Mouse (Mus musculus) forebrain, postnatal 0 days (tissue): ENCODE measurements around the gene Zfp869. TPM values are rescaled to one million over a fixed set of nuclear protein-coding genes. Genes with fewer than 3 reads are reported as not detected.
"Not testable (repeated sequence)": the region's sequence is repeated elsewhere in the genome, so short reads cannot be mapped to it uniquely, and the experiment has no call there.

Experiments
- ATAC-seq: fragments of 200-750 bp; cut with Nextera tagmentation; 2 replicates; pipeline ENCODE4 v1.8.0; 2017; ENCODE audit warnings: mild to moderate bottlenecking, moderate library complexity
- DNase-seq: peaks from one replicate; pipeline ENCODE4 v3.0.0-alpha.2; 2015
- H3K27ac ChIP-seq: fragments of 300-500 bp; sonication (generic); 2 replicates; pipeline ENCODE4 v1.5.1; 2014; ENCODE audit warnings: low read depth, mild to moderate bottlenecking, antibody characterized with exemption, low read length, moderate library complexity, mixed read lengths
- H3K27me3 ChIP-seq: fragments of 300-500 bp; sonication (generic); 2 replicates; pipeline ENCODE4 v1.6.1; 2014; ENCODE audit warnings: mild to moderate bottlenecking, low read length, mixed read lengths; ENCODE audit not compliant: insufficient read depth
- H3K36me3 ChIP-seq: fragments of 300-500 bp; sonication (generic); 2 replicates; pipeline ENCODE4 v1.6.1; 2014; ENCODE audit warnings: mild to moderate bottlenecking, moderate library complexity; ENCODE audit not compliant: insufficient read depth
- H3K4me1 ChIP-seq: fragments of 300-500 bp; sonication (generic); 2 replicates; pipeline ENCODE4 v1.6.1; 2014; ENCODE audit warnings: antibody characterized with exemption; ENCODE audit not compliant: insufficient read depth
- H3K4me2 ChIP-seq: fragments of 300-500 bp; sonication (generic); 2 replicates; pipeline ENCODE4 v1.6.1; 2014; ENCODE audit warnings: low read depth, mild to moderate bottlenecking, moderate library complexity
- H3K4me3 ChIP-seq: fragments of 300-500 bp; sonication (generic); 2 replicates; pipeline ENCODE4 v1.5.1; 2014; ENCODE audit warnings: low read depth, low read length, mixed read lengths
- H3K9ac ChIP-seq: fragments of 300-500 bp; sonication (generic); 2 replicates; pipeline ENCODE4 v1.6.1; 2014; ENCODE audit warnings: mild to moderate bottlenecking
- H3K9me3 ChIP-seq: fragments of 300-500 bp; sonication (generic); 2 replicates; pipeline ENCODE4 v1.6.1; 2016; ENCODE audit warnings: low read length
- CTCF ChIP-seq: sonication (generic); IDR thresholded peaks from 2 replicates; pipeline ENCODE4 v1.5.1; 2016; ENCODE audit warnings: antibody characterized with exemption, control low read depth, low read depth
- WGBS: fragments of 180-500 bp; shearing (Covaris S2); extraction: QIAGEN DNeasy Blood & Tissue Kit; methylation state at CpG from one replicate; pipeline ENCODE4 v1.1.7; 2014; 5-methylcytosine and 5-hydroxymethylcytosine counted together
- polyA plus RNA-seq: library from polyadenylated mRNA; unstranded; fragments of >200 nt; fragmentation: Nextera tagmentation; extraction: Ambion mirVana; gene quantifications from 2 replicates; pipeline ENCODE4 v1.2.1, GENCODE M21; 2015
- total RNA-seq: library from RNA; depleted of rRNA; stranded (reverse); fragments of >200 nt; gene quantifications from 2 replicates; pipeline ENCODE4 v1.2.3, GENCODE M21; 2014; rRNA removed

Zfp869 gene
- total RNA-seq = 24.5 and 34.1 TPM in 2 replicates
- 18.8 and 19.2 TPM in 2 replicates for polyA plus RNA-seq

DNA sequence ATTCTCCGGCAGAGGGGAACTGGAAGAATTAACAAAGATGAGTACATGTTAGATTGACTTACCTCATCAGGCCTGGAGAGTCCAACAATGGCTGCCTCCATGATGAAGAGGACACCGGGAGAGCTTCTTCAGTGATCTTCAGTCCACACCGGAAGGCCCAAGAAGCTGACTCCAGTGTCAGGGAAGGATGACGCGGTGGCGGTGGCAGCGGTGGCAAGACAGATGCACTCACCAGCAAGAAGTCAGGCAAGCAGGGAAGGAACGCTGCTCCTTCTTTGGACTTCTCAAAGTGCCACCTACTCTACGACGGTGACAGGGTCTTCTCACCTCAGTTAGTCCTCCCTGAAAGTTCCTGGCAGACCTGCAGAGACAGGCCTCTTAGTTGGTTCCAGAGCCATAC lies at the start of gene Zfp869:
TSS of gene Zfp869 (minus strand) at position 101 of the 400 bp plus-strand sequence.
- WGBS = over 99% methylated on average over 7 of the region's 10 CpGs
- not testable (repeated sequence) for H3K4me2 ChIP-seq, H3K4me3 ChIP-seq, H3K27me3 ChIP-seq, H3K9ac ChIP-seq, DNase-seq, ATAC-seq, H3K9me3 ChIP-seq, H3K27ac ChIP-seq
- H3K4me1 ChIP-seq = peaks cover 19% of the 10 kb centered on the region; the same call in 1 of the 2 replicates
- peaks cover 45% of the 10 kb centered on the region for H3K36me3 ChIP-seq

DNA sequence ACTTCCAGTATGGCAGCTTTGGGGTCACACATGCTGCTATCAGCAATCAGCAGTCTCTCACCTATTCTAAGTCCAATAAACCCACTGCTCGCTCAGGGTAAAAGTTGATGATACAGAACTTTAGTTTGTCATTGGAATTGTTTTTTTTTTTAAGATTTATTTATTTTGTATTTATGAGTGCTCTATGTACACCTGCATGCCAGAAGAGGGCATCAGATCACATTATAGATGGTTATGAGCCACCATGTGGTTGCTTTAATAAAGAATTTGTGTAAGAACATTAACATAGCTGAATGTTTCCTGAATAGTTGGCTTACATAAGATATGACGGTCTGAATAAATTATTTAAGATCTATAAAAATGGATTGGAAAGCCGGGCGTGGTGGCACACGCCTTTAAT lies 47.8 kb upstream of the Zfp869 start:
- no peaks in the 10 kb centered on the region for H3K9me3 ChIP-seq
- H3K27ac ChIP-seq = no peak overlapping the region
- no peaks in the 10 kb centered on the region for H3K4me1 ChIP-seq
- no peak overlapping the region for H3K4me2 ChIP-seq
- no peak overlapping the region for H3K4me3 ChIP-seq
- H3K9ac ChIP-seq = no peak overlapping the region
- no peak for TF ChIP-seq CTCF
- 94% methylated on average over 5 of the region's 5 CpGs for WGBS
- no peaks in the 10 kb centered on the region for H3K27me3 ChIP-seq
- DNase-seq = no peak
- peaks cover 14% of the 10 kb centered on the region for H3K36me3 ChIP-seq
- no peak for ATAC-seq

DNA sequence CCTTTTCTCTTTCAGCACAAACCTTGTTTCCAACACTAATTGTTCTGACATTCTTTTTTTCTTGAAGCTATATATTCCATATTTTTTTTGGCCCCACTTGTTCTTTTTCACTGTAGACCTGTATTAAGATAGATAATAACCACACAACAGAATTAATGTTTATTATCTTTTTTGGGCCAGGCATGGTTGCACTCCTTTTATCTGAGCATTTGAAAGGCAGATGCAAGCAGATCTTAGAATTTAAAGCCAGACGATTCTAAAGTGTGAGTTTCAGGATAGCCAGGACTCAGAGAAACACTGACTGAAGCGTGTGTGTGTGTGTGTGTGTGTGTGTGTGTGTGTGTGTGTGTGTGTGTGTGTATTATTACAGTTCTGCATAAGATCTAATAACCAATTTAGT lies 41.9 kb upstream of the Zfp869 start:
- Histone ChIP-seq H3K36me3 (peaks cover 7% of the 10 kb centered on the region), H3K27me3 (no peaks in the 10 kb centered on the region), H3K4me2 (no peak overlapping the region), H3K4me1 (peaks cover 9% of the 10 kb centered on the region; the same call in 1 of the 2 replicates), H3K27ac (no peak overlapping the region), H3K9me3 (no peaks in the 10 kb centered on the region), H3K9ac (no peak overlapping the region), H3K4me3 (no peak overlapping the region)
- ATAC-seq = no peak
- no peak for TF ChIP-seq CTCF
- no peak for DNase-seq
- WGBS = 91% methylated on average over 2 of the region's 2 CpGs

DNA sequence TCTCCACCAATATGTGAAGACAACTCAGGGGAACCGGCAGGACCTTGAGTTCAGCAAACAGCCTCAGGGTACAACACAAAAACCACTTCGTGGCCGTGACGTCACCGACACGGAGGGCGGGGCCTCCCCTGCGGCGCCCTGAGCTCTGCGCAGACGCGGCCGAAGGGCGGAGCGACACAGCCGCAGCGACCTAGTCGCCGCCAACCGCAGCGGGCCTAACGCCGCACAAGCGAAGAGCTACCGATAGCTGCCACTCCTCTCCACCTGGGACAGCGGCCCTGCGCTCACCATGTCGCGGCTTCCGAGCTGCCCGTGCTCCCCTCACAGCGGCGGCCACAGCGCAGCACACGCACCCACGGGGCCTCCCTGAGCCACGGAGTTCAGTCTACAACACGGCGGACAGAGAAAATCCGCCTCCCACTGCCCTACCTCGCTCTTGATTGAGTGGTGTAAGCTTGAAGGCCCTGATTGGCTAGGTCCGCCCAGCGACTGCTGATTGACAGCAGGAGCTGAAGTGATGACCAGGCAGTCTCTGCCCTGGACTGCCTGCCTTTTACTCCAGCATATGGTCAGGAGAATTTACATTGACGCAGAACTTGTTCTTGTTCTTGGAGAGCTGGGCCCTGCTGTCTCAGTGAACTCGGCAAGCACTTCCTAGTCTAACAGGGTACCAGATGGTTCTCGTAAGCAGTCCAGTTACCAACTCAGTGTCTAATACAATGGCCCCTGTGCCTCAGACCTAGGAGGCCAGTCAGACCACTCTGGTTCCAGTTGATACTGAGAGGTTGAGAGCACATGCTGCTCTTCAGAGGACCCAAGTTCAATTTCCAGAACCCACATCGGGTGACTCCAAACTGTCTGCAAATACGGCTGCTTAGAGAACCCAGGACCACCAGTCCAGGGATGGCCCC lies 39.3 kb upstream of the Zfp869 start, which contains the start of gene Zfp963:
TSS of gene Zfp963 (minus strand) at position 427 of the 911 bp plus-strand sequence.
- Histone ChIP-seq H3K4me1 (peaks cover 9% of the 10 kb centered on the region; the same call in 1 of the 2 replicates), H3K9ac (peak within 1 kb of the TSS; percentile 86), H3K9me3 (no peaks in the 10 kb centered on the region), H3K36me3 (no peaks in the 10 kb centered on the region; the same call in 1 of the 2 replicates), H3K27ac (peak within 1 kb of the TSS; percentile 98), H3K4me3 (peak within 1 kb of the TSS; percentile 59), H3K27me3 (no peaks in the 10 kb centered on the region), H3K4me2 (peak within 1 kb of the TSS; percentile 46)
- 4% methylated on average over 48 of the region's 48 CpGs for WGBS
- no peak for TF ChIP-seq CTCF
- peak; percentile 98 for ATAC-seq
- DNase-seq = peak; percentile 96

DNA sequence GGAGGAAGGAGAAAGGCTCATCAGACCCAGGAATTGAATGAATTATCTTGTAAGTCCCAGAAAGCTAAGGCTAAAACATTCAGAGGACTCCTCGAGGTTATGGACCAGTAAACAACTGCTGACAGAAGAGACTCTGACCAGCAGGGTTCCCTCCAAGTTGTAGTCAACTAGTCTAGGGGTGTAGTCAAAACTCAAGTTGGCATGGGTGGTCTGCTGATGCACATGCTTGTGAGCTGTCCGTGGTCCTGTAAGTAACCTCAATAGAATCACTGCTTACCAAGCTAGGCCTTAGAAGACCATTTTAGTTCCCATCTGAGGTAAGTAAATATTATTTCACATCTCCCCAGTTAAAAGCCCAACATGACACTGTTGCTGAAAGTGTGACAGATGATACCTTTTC lies 30.7 kb upstream of the Zfp869 start:
- H3K27ac ChIP-seq = no peak overlapping the region
- WGBS = 85% methylated on average over 2 of the region's 2 CpGs
- H3K4me3 ChIP-seq = no peak overlapping the region
- TF ChIP-seq CTCF = no peak
- DNase-seq = no peak
- peaks cover 15% of the 10 kb centered on the region; the same call in 1 of the 2 replicates for H3K36me3 ChIP-seq
- no peak for ATAC-seq
- no peak overlapping the region for H3K9ac ChIP-seq
- H3K4me1 ChIP-seq = no peaks in the 10 kb centered on the region
- no peaks in the 10 kb centered on the region for H3K27me3 ChIP-seq
- no peak overlapping the region for H3K4me2 ChIP-seq
- no peaks in the 10 kb centered on the region for H3K9me3 ChIP-seq

DNA sequence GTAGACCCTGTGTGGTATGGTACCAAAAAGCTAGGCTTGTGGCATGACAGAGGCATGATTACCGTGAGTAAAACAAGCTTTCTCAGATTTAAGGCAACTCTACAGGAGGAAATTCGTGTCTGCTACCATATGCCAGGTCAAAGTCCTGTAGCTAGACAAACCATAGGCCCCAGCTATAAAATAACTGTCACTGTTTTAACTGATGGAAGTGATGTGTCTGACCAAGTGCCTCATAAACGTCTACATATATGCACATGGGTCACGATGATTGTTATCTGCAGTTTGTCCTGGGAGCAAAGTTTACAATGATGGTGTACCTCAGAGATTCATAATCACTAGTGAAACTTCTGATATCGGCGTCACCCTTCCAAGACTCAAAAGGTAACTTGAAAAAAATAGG lies 30.2 kb upstream of the Zfp869 start:
- 90% methylated on average over 6 of the region's 6 CpGs for WGBS
- DNase-seq = no peak
- no peak overlapping the region for H3K4me3 ChIP-seq
- peaks cover 15% of the 10 kb centered on the region; the same call in 1 of the 2 replicates for H3K36me3 ChIP-seq
- H3K9ac ChIP-seq = no peak overlapping the region
- no peaks in the 10 kb centered on the region for H3K27me3 ChIP-seq
- H3K9me3 ChIP-seq = no peaks in the 10 kb centered on the region
- H3K4me1 ChIP-seq = no peaks in the 10 kb centered on the region
- no peak overlapping the region for H3K4me2 ChIP-seq
- TF ChIP-seq CTCF = no peak
- ATAC-seq = no peak
- no peak overlapping the region for H3K27ac ChIP-seq

DNA sequence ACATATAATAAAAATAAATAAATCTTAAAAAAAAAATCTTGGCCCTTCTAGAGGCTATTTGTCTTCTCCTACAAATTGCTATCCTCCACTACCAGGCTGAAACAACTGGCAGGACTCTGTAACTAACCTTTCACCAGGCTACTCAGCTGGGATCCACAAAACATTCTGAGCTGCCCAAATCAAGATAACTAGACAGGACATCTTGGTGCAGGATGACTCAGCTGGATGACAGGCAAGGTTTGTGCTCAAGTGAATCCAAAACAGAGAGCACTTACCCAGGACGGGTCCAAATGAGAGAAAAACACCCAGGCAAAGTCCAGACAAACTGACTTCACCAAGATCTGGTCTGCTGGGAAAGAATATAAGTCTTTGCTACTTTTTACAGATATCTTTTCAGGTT lies 25.0 kb upstream of the Zfp869 start:
- Histone ChIP-seq H3K4me1 (no peaks in the 10 kb centered on the region), H3K27ac (no peak overlapping the region), H3K9ac (no peak overlapping the region), H3K27me3 (no peaks in the 10 kb centered on the region), H3K9me3 (no peaks in the 10 kb centered on the region), H3K4me3 (no peak overlapping the region), H3K4me2 (no peak overlapping the region), H3K36me3 (no peaks in the 10 kb centered on the region)
- ATAC-seq (no peak), DNase-seq (no peak)
- no peak for TF ChIP-seq CTCF
- 82% methylated on average over 1 of the region's 1 CpGs for WGBS
